Mouse (Mus musculus) megakaryocyte, embryonic 14.5 days (primary cell): Measurements from ENCODE around the gene Tex101.

Experiments
- FLI1 ChIP-seq: IDR thresholded peaks from 2 replicates; pipeline ENCODE4 v1.6.1; 2012; ENCODE audit warnings: low read length, inconsistent platforms, mixed read lengths
- GATA1 ChIP-seq: IDR thresholded peaks from 3 replicates; pipeline ENCODE4 v1.6.1; 2012; ENCODE audit warnings: mixed read lengths, low read length, inconsistent platforms, borderline replicate concordance

DNA sequence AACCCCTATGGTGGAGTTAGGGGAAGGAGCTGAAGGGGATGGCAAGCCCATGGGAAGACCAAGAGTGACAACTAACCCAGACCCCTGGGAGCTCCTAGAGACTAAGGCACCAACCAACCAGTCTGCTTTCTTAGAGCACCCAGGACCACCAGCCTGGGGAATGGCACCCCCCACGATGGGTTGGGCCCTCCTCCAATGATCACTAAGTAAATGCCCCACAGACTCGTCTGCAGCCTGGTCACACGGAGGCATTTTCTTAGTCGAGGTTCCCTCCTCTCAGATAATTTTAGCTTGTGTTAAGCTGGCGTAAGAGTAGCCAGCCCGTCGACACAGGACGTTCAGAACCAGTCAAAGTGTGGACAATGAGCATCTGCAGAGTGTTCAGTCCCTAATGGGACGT, 11.5 kb downstream of the Tex101 start:
- TF ChIP-seq FLI1 = no peak
- no peak for TF ChIP-seq GATA1
